Mouse (Mus musculus) testis, adult 2 months (tissue): ENCODE measurements at regions not wholly inside any gene's neighbourhood (a gene's known extent, or its start where the extent isn't known, plus 50 kb on each side); places are given as distances from the start of the nearest gene placed in this dataset.

Experiments
- CTCF ChIP-seq: fragments of 200-500 bp; IDR thresholded peaks from 2 replicates; pipeline ENCODE4 v1.5.1; 2012; ENCODE audit warnings: low read depth, mild to moderate bottlenecking, inconsistent platforms, low read length, moderate library complexity; ENCODE audit not compliant: control insufficient read depth, insufficient read depth, insufficient replicate concordance
- POLR2A ChIP-seq: fragments of 200-500 bp; IDR thresholded peaks from 2 replicates; pipeline ENCODE4 v1.6.1; 2012; ENCODE audit warnings: low read depth, mild to moderate bottlenecking, inconsistent platforms, low read length, moderate library complexity; ENCODE audit not compliant: control insufficient read depth

DNA sequence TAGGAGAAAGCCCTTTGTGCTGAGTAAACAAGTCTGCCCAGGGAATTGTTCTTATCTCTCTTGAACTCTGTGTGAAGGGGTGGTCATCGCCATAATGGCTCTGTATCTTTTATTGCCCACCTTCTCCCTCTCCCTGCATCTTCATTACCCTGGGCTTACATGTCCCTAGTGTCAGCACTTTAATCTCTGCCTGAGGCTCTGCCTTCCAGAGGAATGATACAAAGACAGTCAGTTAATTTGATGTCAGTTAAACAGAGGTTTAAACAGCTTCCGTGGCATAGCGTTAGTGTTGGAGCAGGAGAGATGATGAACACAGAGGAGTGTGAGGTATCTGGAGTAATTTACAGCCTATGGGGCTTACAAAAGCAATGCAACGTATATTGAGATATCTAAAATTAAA, 269.2 kb upstream of the Tmem161b start:
- TF ChIP-seq POLR2A (no peak), CTCF (no peak)
